Mouse (Mus musculus): ENCODE measurements at regions not wholly inside any gene's neighbourhood (a gene's known extent, or its start where the extent isn't known, plus 50 kb on each side); places are given as distances from the start of the nearest gene placed in this dataset.

DNA sequence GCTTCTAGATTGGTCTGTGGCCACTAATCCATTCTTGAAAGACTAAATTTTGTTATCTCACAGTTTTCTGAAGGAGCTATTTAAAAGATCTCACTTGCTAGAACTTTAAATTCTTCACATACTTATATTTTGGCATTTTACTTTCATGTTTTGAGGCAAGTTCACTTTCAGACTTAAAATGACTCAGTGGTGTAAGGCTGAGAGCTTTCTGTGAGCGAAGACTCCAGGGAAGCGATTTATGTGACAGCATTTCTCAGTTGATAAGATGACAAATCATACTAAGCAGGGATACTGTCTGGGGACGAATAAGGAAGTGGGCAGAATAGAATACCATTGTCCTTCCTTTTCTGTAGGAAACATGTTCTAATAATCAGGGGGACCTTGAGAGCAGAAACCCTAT, 403.6 kb upstream of the Fbxo33 start:
- WGBS = 82% methylated on average over 3 of the region's 3 CpGs
- no peak for ATAC-seq
- H3K9me3 ChIP-seq (ENCODE audit: control insufficient read depth, low read length) = no peaks in the 10 kb centered on the region
- no peak overlapping the region for H3K9ac ChIP-seq (ENCODE audit: low read depth, low read length)
- no peaks in the 10 kb centered on the region for H3K36me3 ChIP-seq (ENCODE audit: control insufficient read depth, insufficient read depth, low read length)
- no peak overlapping the region for H3K27ac ChIP-seq (ENCODE audit: low read depth, low read length)
- no peaks in the 10 kb centered on the region for H3K27me3 ChIP-seq (replicated peaks; ENCODE audit: control insufficient read depth, insufficient read depth, low read length)
- no peak overlapping the region for H3K4me2 ChIP-seq (ENCODE audit: low read length)
- no peak overlapping the region for H3K4me3 ChIP-seq (ENCODE audit: low read length)
- no peaks in the 10 kb centered on the region for H3K4me1 ChIP-seq (ENCODE audit: control insufficient read depth, insufficient read depth, low read depth, low read length)

DNA sequence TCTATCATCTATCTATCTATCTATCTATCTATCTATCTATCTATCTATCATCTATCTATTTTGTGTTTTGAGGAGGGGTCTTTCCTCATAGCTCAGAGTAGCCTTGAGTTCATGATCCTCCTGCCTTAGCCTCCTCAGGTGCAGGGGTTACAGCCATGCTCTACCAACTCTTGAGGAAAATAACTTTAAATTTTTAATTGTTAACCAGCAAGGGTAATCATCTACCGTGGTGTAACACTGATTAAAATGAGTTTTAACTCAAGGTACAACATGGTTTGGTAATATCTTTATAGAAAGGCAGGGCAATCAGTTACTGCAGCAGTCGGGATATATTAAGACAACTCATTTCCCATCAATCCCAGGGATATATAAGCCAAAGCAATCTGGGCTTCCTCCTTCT, 401.6 kb upstream of the Fbxo33 start:
- Histone ChIP-seq H3K27me3 (replicated peaks; ENCODE audit: control insufficient read depth, insufficient read depth, low read length) (no peaks in the 10 kb centered on the region), H3K4me2 (ENCODE audit: low read length) (no peak overlapping the region), H3K9ac (ENCODE audit: low read depth, low read length) (no peak overlapping the region), H3K4me1 (ENCODE audit: control insufficient read depth, insufficient read depth, low read depth, low read length) (no peaks in the 10 kb centered on the region), H3K9me3 (ENCODE audit: control insufficient read depth, low read length) (no peaks in the 10 kb centered on the region), H3K27ac (ENCODE audit: low read depth, low read length) (no peak overlapping the region), H3K4me3 (ENCODE audit: low read length) (no peak overlapping the region), H3K36me3 (ENCODE audit: control insufficient read depth, insufficient read depth, low read length) (no peaks in the 10 kb centered on the region)
- no peak for ATAC-seq
- WGBS = 78% methylated on average over 2 of the region's 2 CpGs

DNA sequence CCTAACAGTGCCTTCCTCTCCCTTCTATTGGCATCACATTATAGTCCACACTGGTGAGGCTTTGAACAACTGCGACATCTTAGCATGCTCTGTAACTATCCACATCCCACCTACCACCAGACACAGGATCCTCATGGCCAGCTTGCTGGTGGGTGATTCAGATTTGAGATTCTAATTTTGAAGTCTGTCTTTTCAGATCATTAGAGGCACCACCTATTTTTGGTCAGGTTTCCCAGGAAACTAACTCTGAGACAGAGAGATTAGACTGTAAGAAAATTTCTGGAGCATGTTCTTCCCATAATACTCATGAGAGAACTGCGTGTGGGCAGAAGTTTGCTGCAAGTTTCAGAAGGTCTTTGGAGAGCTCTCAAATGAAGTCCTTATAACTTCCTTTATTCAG, 400.8 kb upstream of the Fbxo33 start:
- no peak overlapping the region for H3K4me3 ChIP-seq (ENCODE audit: low read length)
- H3K9ac ChIP-seq (ENCODE audit: low read depth, low read length) = no peak overlapping the region
- H3K27me3 ChIP-seq (replicated peaks; ENCODE audit: control insufficient read depth, insufficient read depth, low read length) = no peaks in the 10 kb centered on the region
- H3K4me1 ChIP-seq (ENCODE audit: control insufficient read depth, insufficient read depth, low read depth, low read length) = no peaks in the 10 kb centered on the region
- WGBS = 90% methylated on average over 2 of the region's 2 CpGs
- H3K27ac ChIP-seq (ENCODE audit: low read depth, low read length) = no peak overlapping the region
- H3K36me3 ChIP-seq (ENCODE audit: control insufficient read depth, insufficient read depth, low read length) = no peaks in the 10 kb centered on the region
- no peak for ATAC-seq
- H3K4me2 ChIP-seq (ENCODE audit: low read length) = no peak overlapping the region
- H3K9me3 ChIP-seq (ENCODE audit: control insufficient read depth, low read length) = no peaks in the 10 kb centered on the region

DNA sequence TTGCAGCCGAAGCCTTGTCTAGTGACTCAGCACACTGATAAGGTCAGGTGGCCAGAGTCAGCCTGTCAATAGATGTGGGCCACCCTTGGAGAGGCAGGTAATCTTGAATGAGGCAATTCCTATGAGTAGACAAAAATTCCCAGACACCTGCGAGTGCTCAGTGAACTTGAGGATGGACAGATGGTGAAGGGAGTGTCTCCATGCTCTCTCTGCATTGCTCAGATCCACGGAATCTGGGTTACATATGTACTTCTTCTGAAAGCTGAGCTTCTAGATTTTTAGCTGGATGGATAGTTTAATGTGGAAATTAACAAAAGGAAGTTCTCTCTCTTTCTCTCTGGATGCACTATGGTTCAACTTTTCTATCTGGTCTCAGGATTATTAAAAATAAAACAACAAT, 396.6 kb upstream of the Fbxo33 start:
- no peaks in the 10 kb centered on the region for H3K4me1 ChIP-seq (ENCODE audit: control insufficient read depth, insufficient read depth, low read depth, low read length)
- H3K27me3 ChIP-seq (replicated peaks; ENCODE audit: control insufficient read depth, insufficient read depth, low read length) = no peaks in the 10 kb centered on the region
- H3K4me2 ChIP-seq (ENCODE audit: low read length) = no peak overlapping the region
- no peak overlapping the region for H3K27ac ChIP-seq (ENCODE audit: low read depth, low read length)
- WGBS = 79% methylated on average over 3 of the region's 3 CpGs
- H3K36me3 ChIP-seq (ENCODE audit: control insufficient read depth, insufficient read depth, low read length) = no peaks in the 10 kb centered on the region
- H3K9me3 ChIP-seq (ENCODE audit: control insufficient read depth, low read length) = no peaks in the 10 kb centered on the region
- no peak overlapping the region for H3K4me3 ChIP-seq (ENCODE audit: low read length)
- no peak for ATAC-seq
- no peak overlapping the region for H3K9ac ChIP-seq (ENCODE audit: low read depth, low read length)

DNA sequence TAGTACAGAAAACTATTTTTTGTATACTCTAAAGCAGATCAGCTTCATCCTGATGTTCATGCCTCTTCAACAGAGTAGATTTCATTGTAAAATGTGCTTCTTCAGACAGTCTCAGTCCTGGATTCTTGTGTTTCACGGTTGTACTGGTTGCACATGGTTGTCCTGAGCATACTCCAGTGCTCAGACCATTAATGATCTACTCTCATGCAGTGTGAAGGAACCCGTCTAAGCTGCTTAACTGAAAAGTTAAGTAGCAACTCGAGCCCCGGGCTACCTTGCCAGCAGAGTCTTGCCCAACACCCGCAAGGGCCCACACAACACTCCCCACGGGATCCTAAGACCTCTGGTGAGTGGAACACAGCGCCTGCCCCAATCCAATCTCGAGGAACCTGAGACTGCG, 380.3 kb upstream of the Fbxo33 start:
- Histone ChIP-seq H3K27me3 (replicated peaks; ENCODE audit: control insufficient read depth, insufficient read depth, low read length) (no peaks in the 10 kb centered on the region), H3K4me3 (ENCODE audit: low read length) (no peak overlapping the region), H3K36me3 (ENCODE audit: control insufficient read depth, insufficient read depth, low read length) (no peaks in the 10 kb centered on the region), H3K4me2 (ENCODE audit: low read length) (no peak overlapping the region), H3K9me3 (ENCODE audit: control insufficient read depth, low read length) (no peaks in the 10 kb centered on the region), H3K9ac (ENCODE audit: low read depth, low read length) (no peak overlapping the region), H3K27ac (ENCODE audit: low read depth, low read length) (no peak overlapping the region), H3K4me1 (ENCODE audit: control insufficient read depth, insufficient read depth, low read depth, low read length) (no peaks in the 10 kb centered on the region)
- WGBS = 90% methylated on average over 6 of the region's 9 CpGs
- no peak for ATAC-seq

DNA sequence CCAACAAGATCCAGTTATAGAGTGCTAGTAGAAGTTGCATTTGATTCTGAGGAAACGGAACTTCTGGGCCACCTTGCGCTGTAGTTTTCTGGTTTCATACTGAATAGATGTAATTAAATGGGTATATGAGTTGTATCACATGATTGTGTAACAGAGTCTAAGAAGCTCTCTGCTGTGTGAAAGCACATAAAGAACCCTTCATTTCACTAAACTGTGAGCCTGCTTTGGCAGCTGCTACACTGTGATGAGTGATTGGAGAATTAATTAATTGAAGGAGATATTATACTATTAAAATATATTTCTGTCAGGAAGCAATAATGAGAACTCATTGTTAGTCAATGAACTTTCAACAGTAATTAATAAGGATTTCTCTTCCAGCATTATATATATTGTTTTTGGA, 369.8 kb upstream of the Fbxo33 start:
- H3K9me3 ChIP-seq (ENCODE audit: control insufficient read depth, low read length) = no peaks in the 10 kb centered on the region
- H3K4me3 ChIP-seq (ENCODE audit: low read length) = no peak overlapping the region
- H3K36me3 ChIP-seq (ENCODE audit: control insufficient read depth, insufficient read depth, low read length) = no peaks in the 10 kb centered on the region
- H3K4me1 ChIP-seq (ENCODE audit: control insufficient read depth, insufficient read depth, low read depth, low read length) = no peaks in the 10 kb centered on the region
- H3K27ac ChIP-seq (ENCODE audit: low read depth, low read length) = no peak overlapping the region
- H3K27me3 ChIP-seq (replicated peaks; ENCODE audit: control insufficient read depth, insufficient read depth, low read length) = no peaks in the 10 kb centered on the region
- ATAC-seq = no peak
- H3K9ac ChIP-seq (ENCODE audit: low read depth, low read length) = no peak overlapping the region
- WGBS = 94% methylated on average over 2 of the region's 2 CpGs
- H3K4me2 ChIP-seq (ENCODE audit: low read length) = no peak overlapping the region

DNA sequence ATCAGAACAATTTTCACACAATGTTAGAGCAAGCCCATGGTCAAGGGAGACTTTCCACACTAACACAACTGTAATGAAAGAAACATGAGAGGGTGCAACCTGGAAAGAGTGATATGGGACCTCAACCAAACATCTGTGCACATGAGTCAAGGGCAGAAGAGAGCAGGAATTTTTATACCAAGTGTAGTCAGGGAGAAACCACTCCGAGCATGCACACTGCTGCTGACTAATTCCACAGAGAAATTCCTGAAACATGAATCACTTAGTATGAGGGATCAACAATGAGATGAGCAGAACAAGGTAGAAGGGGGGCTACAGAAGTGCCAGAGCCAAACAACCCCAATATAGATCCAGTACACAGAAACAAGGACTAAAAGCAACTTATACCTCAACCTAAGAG, 363.1 kb upstream of the Fbxo33 start:
- H3K36me3 ChIP-seq (ENCODE audit: control insufficient read depth, insufficient read depth, low read length) = no peaks in the 10 kb centered on the region
- H3K4me3 ChIP-seq (ENCODE audit: low read length) = no peak overlapping the region
- no peak for ATAC-seq
- 76% methylated on average over 1 of the region's 1 CpGs for WGBS
- H3K4me2 ChIP-seq (ENCODE audit: low read length) = no peak overlapping the region
- H3K4me1 ChIP-seq (ENCODE audit: control insufficient read depth, insufficient read depth, low read depth, low read length) = no peaks in the 10 kb centered on the region
- no peaks in the 10 kb centered on the region for H3K9me3 ChIP-seq (ENCODE audit: control insufficient read depth, low read length)
- no peak overlapping the region for H3K27ac ChIP-seq (ENCODE audit: low read depth, low read length)
- no peak overlapping the region for H3K9ac ChIP-seq (ENCODE audit: low read depth, low read length)
- H3K27me3 ChIP-seq (replicated peaks; ENCODE audit: control insufficient read depth, insufficient read depth, low read length) = no peaks in the 10 kb centered on the region

DNA sequence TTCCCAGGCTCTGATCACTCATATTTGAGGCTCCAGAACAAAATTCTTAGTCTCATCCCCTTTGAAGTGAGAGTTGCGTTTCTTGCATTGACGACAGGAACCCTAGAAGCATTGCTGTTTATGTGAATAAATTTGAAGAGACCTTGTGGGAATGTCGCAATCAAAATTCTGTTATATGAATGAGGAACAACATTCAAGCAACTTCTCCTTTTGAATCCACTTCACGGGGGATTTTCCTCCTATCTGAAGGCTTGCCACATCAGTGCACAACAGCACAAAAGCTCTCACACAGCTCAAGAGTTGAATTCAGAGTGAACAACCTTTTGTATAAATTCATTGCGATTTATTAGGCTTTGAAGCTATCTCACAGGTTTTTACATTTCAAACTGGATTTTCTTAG, 360.2 kb upstream of the Fbxo33 start:
- no peak overlapping the region for H3K4me2 ChIP-seq (ENCODE audit: low read length)
- H3K27me3 ChIP-seq (replicated peaks; ENCODE audit: control insufficient read depth, insufficient read depth, low read length) = no peaks in the 10 kb centered on the region
- H3K27ac ChIP-seq (ENCODE audit: low read depth, low read length) = no peak overlapping the region
- ATAC-seq = no peak
- no peaks in the 10 kb centered on the region for H3K36me3 ChIP-seq (ENCODE audit: control insufficient read depth, insufficient read depth, low read length)
- no peak overlapping the region for H3K9ac ChIP-seq (ENCODE audit: low read depth, low read length)
- no peaks in the 10 kb centered on the region for H3K9me3 ChIP-seq (ENCODE audit: control insufficient read depth, low read length)
- H3K4me1 ChIP-seq (ENCODE audit: control insufficient read depth, insufficient read depth, low read depth, low read length) = no peaks in the 10 kb centered on the region
- no peak overlapping the region for H3K4me3 ChIP-seq (ENCODE audit: low read length)
- WGBS = 62% methylated on average over 5 of the region's 5 CpGs

DNA sequence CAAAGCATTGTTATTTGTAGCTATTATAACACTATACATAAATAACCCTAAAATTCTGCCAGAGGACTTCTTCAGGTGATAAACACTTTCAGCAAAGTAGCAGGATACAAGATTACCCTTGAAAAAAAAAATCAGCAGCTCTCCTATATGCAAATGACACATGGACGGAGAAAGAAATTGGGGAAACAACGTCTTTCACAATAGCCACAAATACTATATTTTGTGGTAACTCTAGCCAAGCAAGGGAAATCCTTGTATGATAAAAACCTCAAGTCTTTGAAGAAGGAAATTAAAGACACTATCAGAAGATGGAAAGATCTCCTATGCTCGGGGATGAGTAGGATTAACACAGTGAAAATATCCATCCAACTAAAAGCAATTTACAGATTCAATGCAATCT, 344.4 kb upstream of the Fbxo33 start:
- Histone ChIP-seq H3K27ac (ENCODE audit: low read depth, low read length) (no peak overlapping the region), H3K4me3 (ENCODE audit: low read length) (no peak overlapping the region), H3K27me3 (replicated peaks; ENCODE audit: control insufficient read depth, insufficient read depth, low read length) (no peaks in the 10 kb centered on the region), H3K4me1 (ENCODE audit: control insufficient read depth, insufficient read depth, low read depth, low read length) (no peaks in the 10 kb centered on the region), H3K9me3 (ENCODE audit: control insufficient read depth, low read length) (no peaks in the 10 kb centered on the region), H3K9ac (ENCODE audit: low read depth, low read length) (no peak overlapping the region), H3K36me3 (ENCODE audit: control insufficient read depth, insufficient read depth, low read length) (no peaks in the 10 kb centered on the region), H3K4me2 (ENCODE audit: low read length) (no peak overlapping the region)
- WGBS = 84% methylated on average over 3 of the region's 3 CpGs
- no peak for ATAC-seq

DNA sequence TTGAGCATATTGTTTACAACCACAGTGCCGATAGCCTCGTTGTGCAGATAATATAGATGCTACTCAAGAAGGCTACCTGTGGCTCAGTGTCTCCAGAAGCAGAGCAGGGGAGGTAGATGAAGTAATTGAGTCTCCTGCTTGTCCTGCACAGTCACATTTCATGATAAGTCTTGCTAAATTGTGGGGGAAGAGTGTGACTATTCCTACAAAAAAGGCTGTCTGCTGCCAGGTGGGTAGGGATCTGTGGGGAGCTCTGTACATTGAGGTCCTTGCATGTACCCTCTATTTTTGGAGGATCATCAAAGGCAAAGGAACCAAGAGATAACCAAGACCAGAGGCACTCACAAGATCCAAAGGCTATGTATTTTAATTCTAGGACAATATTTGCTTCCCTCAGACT, 320.3 kb upstream of the Fbxo33 start:
- no peaks in the 10 kb centered on the region for H3K9me3 ChIP-seq (ENCODE audit: control insufficient read depth, low read length)
- no peak for ATAC-seq
- no peaks in the 10 kb centered on the region for H3K27me3 ChIP-seq (replicated peaks; ENCODE audit: control insufficient read depth, insufficient read depth, low read length)
- no peaks in the 10 kb centered on the region for H3K36me3 ChIP-seq (ENCODE audit: control insufficient read depth, insufficient read depth, low read length)
- no peak overlapping the region for H3K4me3 ChIP-seq (ENCODE audit: low read length)
- H3K4me2 ChIP-seq (ENCODE audit: low read length) = no peak overlapping the region
- no peak overlapping the region for H3K9ac ChIP-seq (ENCODE audit: low read depth, low read length)
- WGBS = 78% methylated on average over 2 of the region's 2 CpGs
- H3K27ac ChIP-seq (ENCODE audit: low read depth, low read length) = no peak overlapping the region
- H3K4me1 ChIP-seq (ENCODE audit: control insufficient read depth, insufficient read depth, low read depth, low read length) = no peaks in the 10 kb centered on the region
